7 mouse cellular contexts compared by ENCODE assay signal in the genomic region with DNA sequence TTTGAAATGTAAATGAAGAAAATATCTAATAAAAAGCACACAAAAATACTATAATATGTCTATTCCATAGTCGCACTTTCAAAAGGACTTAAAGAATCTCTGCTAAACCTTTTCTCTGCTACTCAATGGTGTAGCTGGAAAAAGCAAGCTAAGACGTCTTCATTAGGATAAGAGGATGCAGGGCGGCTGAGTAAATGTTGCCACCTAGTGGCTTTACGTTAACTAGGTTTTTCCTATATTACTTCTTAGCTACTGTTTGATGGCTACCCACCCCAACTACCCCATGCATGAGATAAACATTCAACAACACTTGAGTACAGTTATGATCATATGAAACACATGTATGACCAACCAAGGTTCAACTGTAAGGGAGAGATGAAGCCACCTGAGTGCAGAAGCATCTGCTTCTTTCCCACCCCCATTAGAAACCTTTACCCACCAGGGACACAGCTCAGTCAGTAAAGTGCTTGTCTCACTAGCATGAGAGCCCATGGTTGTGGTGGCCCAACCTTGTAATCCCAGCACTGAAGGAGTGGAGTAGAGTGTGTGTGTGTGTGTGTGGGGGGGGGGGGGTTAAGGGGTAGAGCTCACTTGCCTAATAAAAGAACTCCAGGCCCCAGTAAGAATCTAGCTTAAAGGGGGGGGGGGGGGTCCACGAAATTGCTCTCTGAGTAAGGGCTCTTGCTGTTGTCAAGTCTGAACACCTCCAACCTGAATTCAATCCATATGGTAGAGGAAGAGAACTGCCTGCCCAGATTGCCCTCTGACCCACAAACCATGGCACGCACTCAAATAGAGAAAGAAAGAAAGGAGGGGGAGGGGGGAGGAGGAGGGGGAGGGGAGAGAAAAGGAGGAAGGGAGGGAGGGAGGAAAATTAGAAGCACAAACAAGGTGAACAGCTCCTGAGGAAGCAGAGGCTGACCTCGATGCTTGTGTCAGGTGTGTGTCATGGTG. TPM values are rescaled to one million over a fixed set of nuclear protein-coding genes. Genes with fewer than 3 reads are reported as not detected.
DNase-seq lines count a peak whose midpoint lies in the region; ATAC-seq and TF ChIP-seq lines count a peak whose summit lies in the region.

No protein-coding gene starts in this region.

- H3K9me3 ChIP-seq in E14TG2a.4 (ENCODE audit: low read length): no peaks in the 10 kb centered on the region
- H3K9me3 ChIP-seq in limb, embryonic 14.5 days (ENCODE audit: control insufficient read depth, low read length): no peaks in the 10 kb centered on the region

- peaks cover 41% of the 10 kb centered on the region for H3K4me1 ChIP-seq in E14TG2a.4 (replicated peaks; ENCODE audit: low read depth, low read length)
- 0 out of 2 replicates have a peak, but pooled peaks cover 4% of the 10 kb centered on the region for H3K4me1 ChIP-seq in limb, embryonic 14.5 days (ENCODE audit: control insufficient read depth, insufficient read depth, low read length)

- H3K27me3 ChIP-seq in E14TG2a.4 (ENCODE audit: insufficient read depth, low read length): no peaks in the 10 kb centered on the region
- H3K27me3 ChIP-seq in limb, embryonic 14.5 days (ENCODE audit: control insufficient read depth, insufficient read depth, low read length): no peaks in the 10 kb centered on the region

- no peak overlapping the region for H3K4me3 ChIP-seq in E14TG2a.4 (replicated peaks; ENCODE audit: low read length)
- H3K4me3 ChIP-seq in limb, embryonic 14.5 days (replicated peaks; ENCODE audit: low read length): no peak overlapping the region

- H3K9ac ChIP-seq in limb, embryonic 14.5 days (ENCODE audit: low read depth, low read length, severe bottlenecking): no peak overlapping the region

- no peak for TF ChIP-seq POLR2A in limb, embryonic 14.5 days (IDR thresholded peaks at IDR 0.05; ENCODE audit: borderline replicate concordance, extremely low read depth, insufficient read depth, insufficient read length)

- no peak overlapping the region for H3K4me2 ChIP-seq in limb, embryonic 14.5 days (replicated peaks; ENCODE audit: low read depth, low read length, severe bottlenecking)

- WGBS in limb, embryonic 14.5 days: 32% methylated on average over 7 of the region's 7 CpGs

- peak; percentile 54 for TF ChIP-seq CTCF in E14TG2a.4 (conservative IDR thresholded peaks at IDR 0.05; ENCODE audit: low read length)

- peaks cover 47% of the 10 kb centered on the region for H3K36me3 ChIP-seq in E14TG2a.4 (ENCODE audit: insufficient read depth, low read length)
- peaks cover 8% of the 10 kb centered on the region for H3K36me3 ChIP-seq in limb, embryonic 14.5 days (ENCODE audit: control insufficient read depth, insufficient read depth, low read length)

- peak; percentile 52 for DNase-seq in layer of hippocampus, adult 11-12 months (ENCODE audit: low spot score)
- no peak for DNase-seq in layer of hippocampus, adult 8-10 months (ENCODE audit: low spot score in 2 of 2)
- peak; percentile 74 for DNase-seq in brain, adult 2 months (ENCODE audit: low read depth, low spot score)
- peak; percentile 70 for DNase-seq in limb, embryonic 14.5 days (ENCODE audit: low spot score)
- DNase-seq in spleen, postnatal 14 days (ENCODE audit: low spot score in 2 of 2): no peak
- DNase-seq in urinary bladder, postnatal 25 days (ENCODE audit: low spot score): no peak

- H3K27ac ChIP-seq in limb, embryonic 14.5 days (replicated peaks; ENCODE audit: low read depth, low read length): no peak overlapping the region

- ATAC-seq in limb, embryonic 14.5 days (ENCODE audit: low FRiP score, low read depth): no peak; the same call in 1 of the 2 replicates

RNA-seq across cellular contexts. Expression of a gene that starts 27.6 kb away (rescaled TPM):
- 10 to 100 TPM; 88.0 to 96.1 (median 90.3) TPM for total RNA-seq in layer of hippocampus, adult 8-10 months (2022)
- polyA plus RNA-seq in limb, embryonic 14.5 days (2012; rRNA removed): 64.9 and 71.5 TPM in 2 replicates
- 37.7 and 44.8 TPM in 2 replicates for polyA plus RNA-seq in limb, embryonic 14.5 days (2014; fragmentation: Nextera tagmentation; extraction: Ambion mirVana)

RNA-seq across cellular contexts. Expression of a gene that starts 52.0 kb away (rescaled TPM):
- 100 to 1,000 TPM in 1 of 4 experiments, 10 to 100 TPM in 3; 89.8 to 108 (median 95.7) TPM for total RNA-seq in layer of hippocampus, adult 8-10 months (2022)
- polyA plus RNA-seq in limb, embryonic 14.5 days (2012; rRNA removed): 34.7 and 38.0 TPM in 2 replicates
- 42.9 and 53.8 TPM in 2 replicates for polyA plus RNA-seq in limb, embryonic 14.5 days (2014; fragmentation: Nextera tagmentation; extraction: Ambion mirVana)

Comparison
In these comparisons a context has a peak if more than half of its experiments do, and no peak if none do; other contexts are left out.
1. DNase-seq: peak in layer of hippocampus, adult 11-12 months (single experiment), brain, adult 2 months (single experiment) and limb, embryonic 14.5 days (single experiment); none in layer of hippocampus, adult 8-10 months (0 of 2), spleen, postnatal 14 days (0 of 2) and urinary bladder, postnatal 25 days (single experiment).